Mouse (Mus musculus) liver, embryonic 11.5 days (tissue): Measurements from ENCODE around the gene Aplnr. TPM values are rescaled to one million over a fixed set of nuclear protein-coding genes. Genes with fewer than 3 reads are reported as not detected.

Experiments used
- ATAC-seq: fragments of 200-750 bp; cut with Nextera tagmentation; replicated peaks from 2 replicates; pipeline ENCODE4 v1.8.0; 2017; ENCODE audit warnings: moderate number of reproducible peaks, mild to moderate bottlenecking, moderate TSS enrichment, moderate library complexity; ENCODE audit not compliant: low FRiP score
- DNase-seq: peaks from one replicate; pipeline ENCODE4 v3.0.0-alpha.2; 2017; ENCODE audit warnings: low spot score
- H3K27ac ChIP-seq: fragments of 300-500 bp; sonication (generic); 2 replicates; pipeline ENCODE4 v1.5.1; 2014; ENCODE audit warnings: mild to moderate bottlenecking, low read depth, low read length, control low read depth
- H3K27me3 ChIP-seq: fragments of 300-500 bp; sonication (generic); replicated peaks from 2 replicates; pipeline ENCODE4 v1.6.1; 2014; ENCODE audit warnings: low read length, mixed read lengths; ENCODE audit not compliant: control insufficient read depth, insufficient read depth
- H3K36me3 ChIP-seq: fragments of 300-500 bp; sonication (generic); 2 replicates; pipeline ENCODE4 v1.6.1; 2014; ENCODE audit warnings: mild to moderate bottlenecking, low read length, moderate library complexity, mixed read lengths; ENCODE audit not compliant: control insufficient read depth, insufficient read depth
- H3K4me1 ChIP-seq: fragments of 300-500 bp; sonication (generic); replicated peaks from 2 replicates; pipeline ENCODE4 v1.6.1; 2014; ENCODE audit warnings: low read length, mixed read lengths; ENCODE audit not compliant: control insufficient read depth, insufficient read depth
- H3K4me2 ChIP-seq: fragments of 300-500 bp; sonication (generic); 2 replicates; pipeline ENCODE4 v1.6.1; 2014; ENCODE audit warnings: mild to moderate bottlenecking, control low read depth, moderate library complexity
- H3K4me3 ChIP-seq: fragments of 300-500 bp; sonication (generic); 2 replicates; pipeline ENCODE4 v1.5.1; 2014; ENCODE audit warnings: low read depth, low read length, control low read depth
- H3K9ac ChIP-seq: fragments of 300-500 bp; sonication (generic); 2 replicates; pipeline ENCODE4 v1.6.1; 2014; ENCODE audit warnings: low read depth, low read length, control low read depth
- H3K9me3 ChIP-seq: fragments of 300-500 bp; sonication (generic); 2 replicates; pipeline ENCODE4 v1.6.1; 2016; ENCODE audit warnings: low read length, inconsistent platforms, mixed read lengths; ENCODE audit not compliant: control insufficient read depth
- WGBS: fragments of 180-500 bp; shearing (Covaris S2); extraction: QIAGEN DNeasy Blood & Tissue Kit; methylation state at CpG from one replicate; pipeline ENCODE4 v1.1.7; 2014; 5-methylcytosine and 5-hydroxymethylcytosine counted together
- polyA plus RNA-seq: library from polyadenylated mRNA; unstranded; fragments of >200 nt; fragmentation: Nextera tagmentation; extraction: Ambion mirVana; gene quantifications from 2 replicates; pipeline ENCODE4 v1.2.1, GENCODE M21; 2014

Aplnr gene
- polyA plus RNA-seq, 1 experiment from 2014 or later = 14.4 TPM

DNA sequence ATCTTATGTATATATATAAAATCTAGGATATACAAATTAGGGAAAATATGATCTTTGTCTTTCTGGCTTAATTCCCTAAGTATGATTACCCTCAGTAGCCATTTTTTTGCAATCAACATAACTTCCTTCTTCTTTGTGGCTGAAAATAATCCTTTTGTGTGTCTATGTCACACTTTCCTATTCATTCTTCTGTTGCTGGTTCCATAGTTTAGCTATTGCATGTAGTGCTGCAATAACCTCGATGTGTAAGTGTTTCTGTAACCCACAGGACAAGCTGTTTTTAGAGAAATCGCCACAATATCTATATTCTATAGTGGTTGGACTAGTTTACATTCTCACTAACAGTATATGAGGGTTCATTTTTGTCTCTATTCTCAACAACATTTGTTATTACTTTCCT, 8.9 kb downstream of the Aplnr start:
- Histone ChIP-seq H3K4me2 (no peak overlapping the region), H3K27me3 (no peaks in the 10 kb centered on the region), H3K4me1 (peaks cover 5% of the 10 kb centered on the region), H3K9me3 (no peaks in the 10 kb centered on the region), H3K27ac (no peak overlapping the region), H3K9ac (no peak overlapping the region), H3K4me3 (no peak overlapping the region), H3K36me3 (no peaks in the 10 kb centered on the region)
- no peak for ATAC-seq
- no peak for DNase-seq
- WGBS = 61% methylated on average over 2 of the region's 2 CpGs

DNA sequence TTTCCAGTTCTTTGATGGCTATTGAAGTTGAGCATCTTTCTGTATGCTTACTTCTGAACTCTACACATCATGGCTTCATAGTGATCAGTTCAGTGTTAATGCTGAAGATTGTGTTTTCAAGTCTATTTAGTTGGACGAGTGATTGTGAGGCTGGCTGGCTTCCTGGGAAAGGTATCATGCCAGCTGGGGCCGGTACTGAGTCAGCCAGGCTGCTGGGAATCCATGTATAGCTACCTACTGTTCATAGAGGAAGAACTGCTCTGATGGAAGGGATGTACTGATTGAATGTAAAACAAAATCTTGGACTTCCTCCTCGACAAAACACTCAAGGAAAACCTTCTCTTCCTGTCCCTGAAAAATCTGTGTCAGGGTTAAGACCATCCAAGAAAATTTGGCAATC, 9.3 kb downstream of the Aplnr start:
- no peak overlapping the region for H3K4me3 ChIP-seq
- 64% methylated on average over 3 of the region's 3 CpGs for WGBS
- no peaks in the 10 kb centered on the region for H3K36me3 ChIP-seq
- H3K4me1 ChIP-seq = peaks cover 4% of the 10 kb centered on the region
- DNase-seq = no peak
- H3K9ac ChIP-seq = no peak overlapping the region
- ATAC-seq = no peak
- no peaks in the 10 kb centered on the region for H3K27me3 ChIP-seq
- no peak overlapping the region for H3K4me2 ChIP-seq
- H3K27ac ChIP-seq = no peak overlapping the region
- H3K9me3 ChIP-seq = no peaks in the 10 kb centered on the region

DNA sequence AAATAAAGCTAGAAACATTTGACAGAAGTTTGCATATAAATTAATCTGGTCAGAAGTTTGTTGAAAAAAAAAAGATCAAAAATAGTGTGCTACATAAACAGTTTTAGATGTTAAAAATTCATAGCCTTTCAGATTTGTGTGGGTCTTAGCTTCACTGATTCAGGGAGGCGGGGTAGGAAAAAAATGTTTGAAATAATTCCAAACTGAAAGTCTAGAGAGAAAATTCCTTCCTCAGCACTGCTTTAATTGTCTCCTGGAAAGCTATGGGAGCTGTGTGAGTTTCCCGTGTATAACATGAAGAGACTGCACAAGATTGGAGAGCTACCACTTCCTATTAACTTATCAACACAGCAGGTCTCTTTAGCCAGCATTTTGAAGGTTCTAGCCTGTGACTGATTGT, 11.5 kb downstream of the Aplnr start:
- ATAC-seq = no peak
- H3K4me3 ChIP-seq = no peak overlapping the region
- WGBS = 58% methylated on average over 2 of the region's 2 CpGs

DNA sequence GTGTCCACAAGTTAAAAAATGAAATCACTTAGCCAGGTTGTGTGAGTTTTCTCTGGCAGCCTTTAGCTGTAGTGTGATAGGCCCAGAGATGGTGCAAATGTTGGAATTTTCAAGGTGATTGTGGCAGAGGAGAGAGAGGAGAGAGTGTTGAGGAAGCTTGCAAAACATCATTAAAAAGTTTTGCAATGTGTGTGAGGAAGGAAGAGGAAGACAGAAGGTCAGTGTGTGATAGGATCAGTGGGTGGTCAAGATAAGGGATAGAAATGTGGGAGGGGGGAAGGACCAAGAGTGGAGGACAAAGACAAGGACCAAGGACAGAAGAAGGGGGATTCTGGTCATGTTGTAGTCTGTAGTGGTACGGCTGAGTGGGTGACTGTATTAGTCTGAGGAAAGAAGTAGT, 14.3 kb downstream of the Aplnr start:
- no peak overlapping the region for H3K4me3 ChIP-seq
- no peaks in the 10 kb centered on the region for H3K27me3 ChIP-seq
- no peak for DNase-seq
- no peaks in the 10 kb centered on the region for H3K4me1 ChIP-seq
- no peak for ATAC-seq
- H3K4me2 ChIP-seq = no peak overlapping the region
- no peak overlapping the region for H3K27ac ChIP-seq
- no peak overlapping the region for H3K9ac ChIP-seq
- H3K36me3 ChIP-seq = no peaks in the 10 kb centered on the region
- H3K9me3 ChIP-seq = no peaks in the 10 kb centered on the region
- 40% methylated on average over 1 of the region's 1 CpGs for WGBS

More for the DNA sequence above, 11.5 kb downstream of the Aplnr start:
- Histone ChIP-seq H3K27ac (no peak overlapping the region), H3K4me1 (no peaks in the 10 kb centered on the region), H3K36me3 (no peaks in the 10 kb centered on the region), H3K9me3 (no peaks in the 10 kb centered on the region), H3K9ac (no peak overlapping the region), H3K27me3 (no peaks in the 10 kb centered on the region), H3K4me2 (no peak overlapping the region)
- no peak for DNase-seq

DNA sequence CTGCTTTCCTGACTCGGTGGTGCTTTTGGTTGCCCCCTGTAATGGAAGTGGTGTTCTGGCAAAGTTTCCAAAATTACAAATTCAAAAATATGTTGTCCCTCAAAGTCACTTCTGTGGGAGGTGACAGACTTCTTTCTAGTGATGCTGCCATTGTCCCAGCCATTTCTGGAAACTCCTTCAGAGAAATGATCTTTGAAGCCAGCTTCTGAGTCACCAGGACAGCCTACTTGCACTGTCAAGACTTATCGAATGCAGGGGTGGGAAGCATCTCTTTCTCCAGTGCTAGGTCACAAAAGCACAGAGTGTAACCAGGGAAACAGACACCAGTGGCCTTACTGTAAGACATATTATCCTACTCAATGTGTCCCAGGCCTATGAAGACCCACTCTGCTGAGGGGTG, 15.2 kb downstream of the Aplnr start:
- no peak overlapping the region for H3K4me3 ChIP-seq
- DNase-seq (no peak), ATAC-seq (no peak)
- no peak overlapping the region for H3K9ac ChIP-seq
- no peaks in the 10 kb centered on the region for H3K4me1 ChIP-seq
- H3K36me3 ChIP-seq = no peaks in the 10 kb centered on the region
- H3K27me3 ChIP-seq = no peaks in the 10 kb centered on the region
- no peaks in the 10 kb centered on the region for H3K9me3 ChIP-seq
- no peak overlapping the region for H3K4me2 ChIP-seq
- H3K27ac ChIP-seq = no peak overlapping the region
- 72% methylated on average over 2 of the region's 2 CpGs for WGBS

DNA sequence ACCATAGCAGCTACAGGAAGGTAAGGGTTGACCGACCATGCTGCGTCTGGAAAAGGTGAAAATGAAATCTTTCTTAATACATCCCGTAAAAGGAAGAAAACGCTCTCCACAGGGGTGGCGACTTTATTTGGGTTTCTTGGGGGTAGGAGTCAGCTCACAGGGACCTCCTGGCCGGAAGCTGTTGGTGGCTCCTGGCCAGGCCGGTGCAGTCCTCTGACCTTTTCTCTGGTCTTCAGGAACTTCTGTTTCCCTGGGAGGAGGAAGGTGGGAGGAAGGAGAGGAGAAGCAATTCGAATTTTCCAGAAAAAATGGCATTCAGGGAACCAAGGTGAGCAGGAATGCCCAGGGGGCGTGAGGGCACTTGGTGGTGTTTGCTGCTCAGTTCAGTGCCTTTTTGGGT, 19.3 kb downstream of the Aplnr start:
- no peak for ATAC-seq
- Histone ChIP-seq H3K4me2 (no peak overlapping the region), H3K9ac (no peak overlapping the region), H3K4me3 (no peak overlapping the region), H3K9me3 (no peaks in the 10 kb centered on the region), H3K27ac (no peak overlapping the region), H3K27me3 (no peaks in the 10 kb centered on the region), H3K4me1 (no peaks in the 10 kb centered on the region), H3K36me3 (no peaks in the 10 kb centered on the region)
- DNase-seq = no peak
- 72% methylated on average over 9 of the region's 9 CpGs for WGBS

DNA sequence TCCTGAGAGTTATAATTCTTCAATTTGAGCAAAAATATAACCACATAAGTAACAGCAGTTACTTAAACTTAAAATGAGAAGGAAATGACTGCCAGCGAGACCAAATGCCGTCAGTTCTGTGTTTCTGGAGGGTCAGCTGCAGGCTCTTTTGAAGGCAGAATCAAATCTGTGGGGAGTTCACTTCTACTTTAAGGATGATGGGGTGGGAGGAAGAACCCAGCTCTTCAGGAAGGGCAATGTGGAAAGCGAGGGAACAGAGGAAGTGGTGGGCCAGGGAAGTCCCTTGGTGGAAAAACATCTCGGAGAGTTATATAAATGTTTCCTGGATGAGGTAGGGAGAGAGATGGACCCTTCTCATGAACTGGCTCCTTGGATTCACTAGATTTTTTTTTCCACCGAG, 20.1 kb downstream of the Aplnr start:
- WGBS = 59% methylated on average over 5 of the region's 5 CpGs
- no peak overlapping the region for H3K9ac ChIP-seq
- ATAC-seq (no peak), DNase-seq (no peak)
- no peaks in the 10 kb centered on the region for H3K27me3 ChIP-seq
- no peak overlapping the region for H3K4me2 ChIP-seq
- H3K4me1 ChIP-seq = no peaks in the 10 kb centered on the region
- H3K4me3 ChIP-seq = no peak overlapping the region
- H3K9me3 ChIP-seq = no peaks in the 10 kb centered on the region
- no peak overlapping the region for H3K27ac ChIP-seq
- H3K36me3 ChIP-seq = no peaks in the 10 kb centered on the region

DNA sequence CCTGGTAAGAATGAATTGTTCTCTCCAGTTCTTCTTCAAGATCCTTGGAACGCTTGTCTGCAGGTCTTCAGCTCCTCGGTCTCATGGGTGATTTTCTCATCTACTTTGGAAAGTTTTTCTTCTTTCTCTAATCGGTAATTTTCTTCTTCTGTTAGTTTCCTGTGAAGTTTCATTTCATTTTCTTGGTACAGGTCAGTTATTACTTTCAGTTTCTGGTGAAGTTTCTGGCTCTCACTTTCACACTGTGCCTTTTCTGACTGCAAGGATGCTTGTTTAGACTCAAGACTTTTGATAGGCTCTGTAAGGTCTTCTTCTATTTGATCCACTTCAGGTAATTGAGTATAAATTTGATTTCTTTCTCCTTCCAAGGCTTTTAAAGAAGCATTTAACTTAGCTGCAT, 21.4 kb downstream of the Aplnr start:
- no peaks in the 10 kb centered on the region for H3K36me3 ChIP-seq
- DNase-seq = no peak
- ATAC-seq = no peak
- H3K4me2 ChIP-seq = no peak overlapping the region
- H3K4me1 ChIP-seq = no peaks in the 10 kb centered on the region
- 83% methylated on average over 3 of the region's 3 CpGs for WGBS
- H3K27ac ChIP-seq = no peak overlapping the region
- no peaks in the 10 kb centered on the region for H3K9me3 ChIP-seq
- H3K4me3 ChIP-seq = no peak overlapping the region
- H3K9ac ChIP-seq = no peak overlapping the region
- no peaks in the 10 kb centered on the region for H3K27me3 ChIP-seq

DNA sequence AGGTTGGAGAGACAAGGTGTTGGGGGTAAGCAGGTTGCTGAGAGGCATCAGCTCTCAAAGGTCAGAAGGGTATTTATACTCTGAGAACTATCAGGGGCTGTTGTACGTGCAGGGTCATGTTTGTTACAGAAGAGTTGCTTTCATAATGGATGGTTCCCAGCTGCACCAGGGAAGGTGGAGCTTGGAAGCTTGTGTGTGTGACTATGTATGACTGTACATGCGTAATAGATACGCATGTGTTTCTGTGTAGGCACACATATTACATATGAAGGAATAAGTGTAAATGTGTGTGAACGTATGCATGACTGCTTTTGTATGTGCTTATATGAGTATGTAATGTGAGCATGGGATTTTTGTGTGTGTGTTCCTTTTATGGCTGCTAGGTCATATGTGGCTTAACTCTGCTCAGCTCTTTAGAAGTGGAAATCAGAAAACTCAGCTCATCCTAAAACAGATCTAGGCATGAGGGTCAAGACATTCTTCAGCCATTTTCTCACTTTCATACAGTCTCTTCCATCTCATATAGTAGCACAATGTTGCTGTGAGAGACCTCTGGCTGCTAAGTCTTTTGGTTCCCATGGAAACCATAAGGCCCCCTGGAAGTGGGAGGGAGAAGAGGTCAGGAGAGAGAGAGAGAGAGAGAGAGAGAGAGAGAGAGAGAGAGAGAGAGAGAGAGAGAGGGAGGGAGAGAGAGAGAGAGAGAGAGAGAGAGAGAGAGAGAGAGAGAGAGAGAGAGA, 25.0 kb downstream of the Aplnr start:
- WGBS = 70% methylated on average over 4 of the region's 4 CpGs
- Histone ChIP-seq H3K27me3 (no peaks in the 10 kb centered on the region), H3K36me3 (no peaks in the 10 kb centered on the region), H3K4me1 (no peaks in the 10 kb centered on the region), H3K4me3 (no peak overlapping the region), H3K9me3 (no peaks in the 10 kb centered on the region), H3K27ac (no peak overlapping the region), H3K4me2 (no peak overlapping the region), H3K9ac (no peak overlapping the region)
- DNase-seq (no peak), ATAC-seq (no peak)
